Comparison of ENCODE assay signal across 8 mouse cellular contexts in genomic region chr3:145885376-145885775, GRCm38 (mm10). TPM values are rescaled to one million over a fixed set of nuclear protein-coding genes. Genes with fewer than 3 reads are reported as not detected.
A peak's percentile ranks its signal among the peaks of the same experiment; 100 is the strongest.
DNase-seq lines count a peak whose midpoint lies in the region; ATAC-seq and TF ChIP-seq lines count a peak whose summit lies in the region.

No protein-coding gene starts in this region.

- WGBS in embryonic facial prominence, embryonic 13.5 days: 67% methylated on average over 4 of the region's 4 CpGs
- WGBS in liver, embryonic 13.5 days (ENCODE audit: insufficient replicate concordance): 64% methylated on average over 4 of the region's 4 CpGs

- DNase-seq in layer of hippocampus, adult 2 months (ENCODE audit: low spot score in 2 of 2): peak; percentile 14 to 39
- no peak for DNase-seq in layer of hippocampus, adult 9-10 months (ENCODE audit: low spot score)
- peak; percentile 52 for DNase-seq in heart, postnatal 4 days
- no peak for DNase-seq in liver, embryonic 13.5 days
- no peak for DNase-seq in cerebellum, postnatal 36 days
- no peak for DNase-seq in testis, postnatal 10 days (ENCODE audit: low spot score)
- DNase-seq in gastrocnemius, postnatal 10 days: no peak

- H3K27ac ChIP-seq in layer of hippocampus, adult 2 months: 0 out of 2 replicates have a peak overlapping the region, but pooled peaks have one; percentile 2
- H3K27ac ChIP-seq in embryonic facial prominence, embryonic 13.5 days: peak overlapping the region; percentile 30
- peak overlapping the region; percentile 51 for H3K27ac ChIP-seq in liver, embryonic 13.5 days

- no peak for ATAC-seq in embryonic facial prominence, embryonic 13.5 days (ENCODE audit: insufficient number of reproducible peaks, insufficient read depth, low FRiP score, low TSS enrichment, low read depth)
- no peak for ATAC-seq in liver, embryonic 13.5 days (ENCODE audit: low read depth)

- no peaks in the 10 kb centered on the region for H3K27me3 ChIP-seq in embryonic facial prominence, embryonic 13.5 days
- no peaks in the 10 kb centered on the region for H3K27me3 ChIP-seq in liver, embryonic 13.5 days

- H3K4me3 ChIP-seq in layer of hippocampus, adult 2 months: no peak overlapping the region
- no peak overlapping the region for H3K4me3 ChIP-seq in embryonic facial prominence, embryonic 13.5 days
- no peak overlapping the region for H3K4me3 ChIP-seq in liver, embryonic 13.5 days (replicated peaks)

- no peaks in the 10 kb centered on the region for H3K36me3 ChIP-seq in embryonic facial prominence, embryonic 13.5 days
- H3K36me3 ChIP-seq in liver, embryonic 13.5 days: peaks cover 5% of the 10 kb centered on the region; the same call in 1 of the 2 replicates

- no peak overlapping the region for H3K9ac ChIP-seq in embryonic facial prominence, embryonic 13.5 days
- no peak overlapping the region for H3K9ac ChIP-seq in liver, embryonic 13.5 days

- no peaks in the 10 kb centered on the region for H3K9me3 ChIP-seq in embryonic facial prominence, embryonic 13.5 days
- no peaks in the 10 kb centered on the region for H3K9me3 ChIP-seq in liver, embryonic 13.5 days (replicated peaks)

- peaks cover 15% of the 10 kb centered on the region for H3K4me1 ChIP-seq in embryonic facial prominence, embryonic 13.5 days
- H3K4me1 ChIP-seq in liver, embryonic 13.5 days (replicated peaks): no peaks in the 10 kb centered on the region

- no peak for TF ChIP-seq CTCF in layer of hippocampus, adult 2 months (conservative IDR thresholded peaks at IDR 0.05)

- H3K4me2 ChIP-seq in embryonic facial prominence, embryonic 13.5 days: no peak overlapping the region
- no peak overlapping the region for H3K4me2 ChIP-seq in liver, embryonic 13.5 days

RNA-seq across cellular contexts. Expression of gene Bcl10, which starts 37.2 kb away (rescaled TPM):
- total RNA-seq in layer of hippocampus, adult 2 months (2021): 10 to 100 TPM; 11.1 to 12.7 TPM
- polyA plus RNA-seq in embryonic facial prominence, embryonic 13.5 days (2015; fragmentation: Nextera tagmentation; extraction: Ambion mirVana): 47.0 and 50.4 TPM in 2 replicates
- 10 to 100 TPM; 25.5 to 27.4 TPM for total RNA-seq in heart, postnatal 4 days (2021)
- 21.4 and 24.8 TPM in 2 replicates for polyA plus RNA-seq in liver, embryonic 13.5 days (2015; fragmentation: Nextera tagmentation; extraction: Ambion mirVana)
- total RNA-seq in gastrocnemius, postnatal 10 days (2021): 10 to 100 TPM; 17.3 to 17.4 TPM

RNA-seq across cellular contexts. Expression of gene 2410004B18Rik, which starts 52.4 kb away (rescaled TPM):
- 10 to 100 TPM; 36.7 to 40.6 TPM for total RNA-seq in layer of hippocampus, adult 2 months (2021)
- 50.7 and 61.1 TPM in 2 replicates for polyA plus RNA-seq in embryonic facial prominence, embryonic 13.5 days (2015; fragmentation: Nextera tagmentation; extraction: Ambion mirVana)
- 10 to 100 TPM; 24.8 to 25.5 TPM for total RNA-seq in heart, postnatal 4 days (2021)
- polyA plus RNA-seq in liver, embryonic 13.5 days (2015; fragmentation: Nextera tagmentation; extraction: Ambion mirVana): 20.6 and 25.4 TPM in 2 replicates
- 10 to 100 TPM; 13.8 to 14.0 TPM for total RNA-seq in gastrocnemius, postnatal 10 days (2021)

Comparison
In these comparisons a context has a peak if more than half of its experiments do, and no peak if none do; other contexts are left out.
1. DNase-seq: peak in layer of hippocampus, adult 2 months (2 of 2) and heart, postnatal 4 days (single experiment); none in layer of hippocampus, adult 9-10 months (single experiment), liver, embryonic 13.5 days (single experiment), cerebellum, postnatal 36 days (0 of 2), testis, postnatal 10 days (single experiment) and gastrocnemius, postnatal 10 days (single experiment).
2. Peak in every context shown above with its lines, with median percentiles within 50 percentile points of each other: H3K27ac ChIP-seq.